Mouse (Mus musculus) forebrain, embryonic 14.5 days (tissue): ENCODE measurements around the gene C1qa. TPM values are rescaled to one million over a fixed set of nuclear protein-coding genes. Genes with fewer than 3 reads are reported as not detected.

Experiments
- ATAC-seq: fragments of 200-750 bp; cut with Nextera tagmentation; 2 replicates; pipeline ENCODE4 v1.8.0; 2017; ENCODE audit warnings: mild to moderate bottlenecking, moderate library complexity
- DNase-seq: peaks from one replicate; pipeline ENCODE4 v3.0.0-alpha.2; 2015; ENCODE audit warnings: low spot score
- H3K27ac ChIP-seq: fragments of 300-500 bp; sonication (generic); 2 replicates; pipeline ENCODE4 v1.5.1; 2014; ENCODE audit warnings: low read depth, mild to moderate bottlenecking, control low read depth, low read length, moderate library complexity
- H3K27me3 ChIP-seq: fragments of 300-500 bp; sonication (generic); replicated peaks from 2 replicates; pipeline ENCODE4 v1.6.1; 2014; ENCODE audit warnings: low read length, control low read depth, mixed read lengths; ENCODE audit not compliant: control insufficient read depth, insufficient read depth
- H3K36me3 ChIP-seq: fragments of 300-500 bp; sonication (generic); 2 replicates; pipeline ENCODE4 v1.6.1; 2014; ENCODE audit warnings: low read length, control low read depth; ENCODE audit not compliant: control insufficient read depth, insufficient read depth
- H3K4me1 ChIP-seq: fragments of 300-500 bp; sonication (generic); 2 replicates; pipeline ENCODE4 v1.6.1; 2014; ENCODE audit warnings: antibody characterized with exemption, low read length, control low read depth; ENCODE audit not compliant: control insufficient read depth, insufficient read depth
- H3K4me2 ChIP-seq: fragments of 300-500 bp; sonication (generic); 2 replicates; pipeline ENCODE4 v1.6.1; 2014; ENCODE audit warnings: mild to moderate bottlenecking, control low read depth, low read length
- H3K4me3 ChIP-seq: fragments of 300-500 bp; sonication (generic); 2 replicates; pipeline ENCODE4 v1.5.1; 2014; ENCODE audit warnings: low read depth, low read length, control low read depth
- H3K9ac ChIP-seq: fragments of 300-500 bp; sonication (generic); 2 replicates; pipeline ENCODE4 v1.6.1; 2014; ENCODE audit warnings: mild to moderate bottlenecking, low read length, control low read depth, moderate library complexity
- H3K9me3 ChIP-seq: fragments of 300-500 bp; sonication (generic); replicated peaks from 2 replicates; pipeline ENCODE4 v1.6.1; 2016; ENCODE audit warnings: low read length, control low read depth, mixed read lengths; ENCODE audit not compliant: control insufficient read depth
- WGBS: fragments of 180-500 bp; shearing (Covaris S2); extraction: QIAGEN DNeasy Blood & Tissue Kit; methylation state at CpG from one replicate; pipeline ENCODE4 v1.1.7; 2014; 5-methylcytosine and 5-hydroxymethylcytosine counted together
- polyA plus RNA-seq: library from polyadenylated mRNA; unstranded; fragments of >200 nt; fragmentation: Nextera tagmentation; extraction: Ambion mirVana; gene quantifications from 2 replicates; pipeline ENCODE4 v1.2.1, GENCODE M21; 2014

The C1qa gene
- polyA plus RNA-seq, 1 experiment from 2014 or later = 24.3 TPM

GRCm38 (mm10) chr4:136894821-136895220, 3.8 kb downstream of the C1qa start:
- peaks cover 19% of the 10 kb centered on the region for H3K27me3 ChIP-seq

DNA sequence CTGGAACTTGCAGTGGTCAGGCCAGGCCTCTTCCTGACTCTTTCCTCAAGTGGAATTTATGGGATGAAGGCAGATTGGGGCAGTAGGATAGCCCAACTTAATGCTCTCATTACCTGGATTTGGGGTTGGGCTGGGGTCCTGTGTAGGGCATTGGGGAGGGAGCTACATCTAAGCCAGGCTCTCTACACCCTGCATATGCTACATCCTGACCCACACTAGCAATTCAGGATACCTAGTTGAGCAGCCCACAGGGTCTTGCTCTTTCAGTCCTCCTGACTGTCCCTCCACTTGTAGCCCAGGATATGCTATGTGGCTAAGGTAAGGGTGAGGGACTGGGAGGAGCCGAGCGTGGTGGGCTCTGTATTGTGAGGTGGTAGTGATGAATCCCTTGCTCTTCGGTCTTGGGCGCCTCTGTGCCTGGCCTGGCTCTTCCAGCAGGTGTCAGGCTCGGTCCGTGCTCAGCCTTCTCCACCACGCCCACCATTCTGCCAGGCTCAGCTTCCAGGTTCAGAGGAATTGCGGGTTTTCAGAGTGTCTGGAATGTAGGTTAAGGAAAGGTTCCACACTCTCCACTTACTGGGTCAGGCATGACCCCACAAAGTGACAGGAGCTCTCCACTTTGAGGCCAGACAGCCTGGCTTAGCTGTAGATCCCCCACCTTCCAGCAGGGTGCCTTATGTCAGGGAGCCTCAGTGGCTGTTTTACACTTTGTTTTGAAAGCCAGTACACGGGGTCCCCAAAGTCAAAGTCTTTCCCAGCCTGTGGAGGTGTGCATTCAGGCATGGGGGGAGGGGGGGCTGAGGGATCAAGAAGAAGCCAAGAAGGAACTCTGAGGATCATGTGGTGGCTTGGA, 4.7 kb downstream of the C1qa start:
- Histone ChIP-seq H3K4me3 (no peak overlapping the region), H3K4me1 (no peaks in the 10 kb centered on the region), H3K9me3 (no peaks in the 10 kb centered on the region), H3K4me2 (no peak overlapping the region), H3K27ac (no peak overlapping the region), H3K27me3 (peaks cover 19% of the 10 kb centered on the region), H3K9ac (no peak overlapping the region), H3K36me3 (no peaks in the 10 kb centered on the region)
- ATAC-seq = peak; percentile 87; the same call in 1 of the 2 replicates
- peak; percentile 79 for DNase-seq
- 2% methylated on average over 9 of the region's 9 CpGs for WGBS

More at GRCm38 (mm10) chr4:136894821-136895220, 3.8 kb downstream of the C1qa start:
- no peak for ATAC-seq
- H3K36me3 ChIP-seq = no peaks in the 10 kb centered on the region
- no peak overlapping the region for H3K27ac ChIP-seq
- H3K4me1 ChIP-seq = no peaks in the 10 kb centered on the region
- H3K9ac ChIP-seq = no peak overlapping the region
- no peaks in the 10 kb centered on the region for H3K9me3 ChIP-seq
- WGBS = 77% methylated on average over 4 of the region's 4 CpGs
- DNase-seq = no peak
- H3K4me3 ChIP-seq = no peak overlapping the region
- no peak overlapping the region for H3K4me2 ChIP-seq

DNA sequence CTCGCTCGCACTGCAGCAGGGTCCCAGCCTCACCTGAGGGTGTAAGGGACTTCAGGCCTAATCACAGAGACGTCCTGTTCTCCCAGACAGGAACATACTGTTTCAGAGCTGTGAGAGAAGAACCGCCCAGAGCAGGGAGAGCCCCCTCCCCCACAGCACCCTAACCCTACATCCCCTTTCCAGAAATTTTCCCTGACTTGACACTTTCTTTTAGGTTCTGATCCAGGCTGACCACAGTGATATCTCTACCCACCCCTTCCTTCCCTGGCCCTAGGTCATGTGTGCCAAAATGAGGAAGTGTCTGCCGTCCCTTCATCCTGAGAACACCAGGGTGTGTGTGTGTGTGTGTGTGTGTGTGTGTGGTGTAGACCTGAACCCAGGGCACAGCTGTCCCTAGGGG, 5.8 kb downstream of the C1qa start, which contains the start of gene C1qc:
C1qc (minus strand) TSS at position 255 of the 400 bp plus-strand sequence.
- Histone ChIP-seq H3K9me3 (no peaks in the 10 kb centered on the region), H3K36me3 (no peaks in the 10 kb centered on the region), H3K4me2 (no peak within 1 kb of the TSS), H3K4me1 (no peaks in the 10 kb centered on the region), H3K27me3 (peaks cover 19% of the 10 kb centered on the region), H3K27ac (no peak within 1 kb of the TSS), H3K9ac (no peak within 1 kb of the TSS), H3K4me3 (no peak within 1 kb of the TSS)
- DNase-seq (no peak), ATAC-seq (no peak)
- WGBS = 65% methylated on average over 5 of the region's 5 CpGs

GRCm38 (mm10) chr4:136892371-136892770, 6.2 kb downstream of the C1qa start:
- no peak overlapping the region for H3K4me3 ChIP-seq
- ATAC-seq = no peak
- H3K9ac ChIP-seq = no peak overlapping the region
- no peaks in the 10 kb centered on the region for H3K9me3 ChIP-seq
- no peak for DNase-seq
- H3K27me3 ChIP-seq = peaks cover 19% of the 10 kb centered on the region
- no peak overlapping the region for H3K4me2 ChIP-seq
- no peaks in the 10 kb centered on the region for H3K4me1 ChIP-seq
- no peaks in the 10 kb centered on the region for H3K36me3 ChIP-seq
- 56% methylated on average over 7 of the region's 7 CpGs for WGBS
- H3K27ac ChIP-seq = no peak overlapping the region

- H3K4me1 ChIP-seq = no peaks in the 10 kb centered on the region
- H3K27ac ChIP-seq = no peak overlapping the region
- H3K4me2 ChIP-seq = no peak overlapping the region
- no peaks in the 10 kb centered on the region for H3K36me3 ChIP-seq
- no peak overlapping the region for H3K4me3 ChIP-seq
- peaks cover 10% of the 10 kb centered on the region for H3K27me3 ChIP-seq
- no peak overlapping the region for H3K9ac ChIP-seq
- no peak for ATAC-seq
- WGBS = 87% methylated on average over 4 of the region's 4 CpGs
- DNase-seq = no peak
- no peaks in the 10 kb centered on the region for H3K9me3 ChIP-seq
Measured at GRCm38 (mm10) chr4:136891115-136891514, 7.5 kb downstream of the C1qa start.

- ATAC-seq (no peak), DNase-seq (no peak)
- Histone ChIP-seq H3K9me3 (no peaks in the 10 kb centered on the region), H3K9ac (no peak overlapping the region), H3K4me2 (no peak overlapping the region), H3K4me3 (no peak overlapping the region), H3K36me3 (no peaks in the 10 kb centered on the region), H3K27me3 (peaks cover 6% of the 10 kb centered on the region), H3K27ac (no peak overlapping the region), H3K4me1 (no peaks in the 10 kb centered on the region)
- 90% methylated on average over 15 of the region's 15 CpGs for WGBS
Measured at GRCm38 (mm10) chr4:136889981-136890380, 8.6 kb downstream of the C1qa start.

GRCm38 (mm10) chr4:136887714-136888113, 10.9 kb downstream of the C1qa start:
- Histone ChIP-seq H3K4me1 (no peaks in the 10 kb centered on the region), H3K4me2 (no peak overlapping the region), H3K9ac (no peak overlapping the region), H3K9me3 (no peaks in the 10 kb centered on the region), H3K4me3 (no peak overlapping the region), H3K27me3 (no peaks in the 10 kb centered on the region), H3K36me3 (no peaks in the 10 kb centered on the region), H3K27ac (no peak overlapping the region)
- ATAC-seq = no peak
- no peak for DNase-seq
- 75% methylated on average over 5 of the region's 5 CpGs for WGBS

- Histone ChIP-seq H3K36me3 (no peaks in the 10 kb centered on the region), H3K9ac (no peak within 1 kb of the TSS), H3K27ac (no peak within 1 kb of the TSS), H3K27me3 (no peaks in the 10 kb centered on the region), H3K4me3 (no peak within 1 kb of the TSS), H3K4me1 (no peaks in the 10 kb centered on the region), H3K4me2 (no peak within 1 kb of the TSS), H3K9me3 (no peaks in the 10 kb centered on the region)
- WGBS = 83% methylated on average over 7 of the region's 7 CpGs
- DNase-seq = no peak
- no peak for ATAC-seq
Measured at GRCm38 (mm10) chr4:136886101-136886500, 12.5 kb downstream of the C1qa start, which contains the start of gene C1qb. TSS of gene C1qb (minus strand) at chr4:136886187.

GRCm38 (mm10) chr4:136878601-136879000, 20.0 kb downstream of the C1qa start:
- DNase-seq = peak; percentile 62
- 17% methylated on average over 5 of the region's 5 CpGs for WGBS
- Histone ChIP-seq H3K9me3 (no peaks in the 10 kb centered on the region), H3K27ac (no peak overlapping the region), H3K4me2 (no peak overlapping the region), H3K4me3 (no peak overlapping the region), H3K36me3 (no peaks in the 10 kb centered on the region), H3K9ac (no peak overlapping the region), H3K4me1 (no peaks in the 10 kb centered on the region), H3K27me3 (no peaks in the 10 kb centered on the region)
- no peak for ATAC-seq
